Mouse (Mus musculus) brain, embryonic 14.5 days (tissue): ENCODE measurements at regions not wholly inside any gene's neighbourhood (a gene's known extent, or its start where the extent isn't known, plus 50 kb on each side); places are given as distances from the start of the nearest gene placed in this dataset.

Experiments
- CTCF ChIP-seq: fragments of 200-500 bp; IDR thresholded peaks from 2 replicates; pipeline ENCODE4 v1.5.1; 2012; ENCODE audit warnings: inconsistent platforms, mild to moderate bottlenecking, moderate library complexity, borderline replicate concordance; ENCODE audit not compliant: insufficient read depth, insufficient read length; ENCODE audit errors: extremely low read depth
- POLR2A ChIP-seq: fragments of 200-500 bp; IDR thresholded peaks from 2 replicates; pipeline ENCODE4 v1.6.1; 2012; ENCODE audit warnings: mild to moderate bottlenecking, inconsistent platforms, borderline replicate concordance; ENCODE audit not compliant: poor library complexity, insufficient read depth, insufficient read length, severe bottlenecking; ENCODE audit errors: extremely low read depth

GRCm38 (mm10) chr13:106100239-106100638 lies 656.8 kb downstream of the Htr1a start:
- no peak for TF ChIP-seq CTCF
- no peak for TF ChIP-seq POLR2A
